10 mouse cellular contexts compared by ENCODE assay signal in genomic region chr5:149483321-149484052, GRCm38 (mm10). TPM values are rescaled to one million over a fixed set of nuclear protein-coding genes. Genes with fewer than 3 reads are reported as not detected.
DNase-seq lines count a peak whose midpoint lies in the region; ATAC-seq and TF ChIP-seq lines count a peak whose summit lies in the region.
"Had no signal": no experiment of that assay in that cellular context is flagged by ENCODE, and none has a peak within 500 bp of the region (broad histone marks: within the 10 kb centered on the region; RNA-seq: fewer than 3 reads in every experiment).

No protein-coding gene starts in this region.

- ATAC-seq in cerebellum, adult (ENCODE audit: insufficient number of reproducible peaks, low FRiP score, low TSS enrichment), result no peak
- ATAC-seq in lung, postnatal 0 days, result no peak
- ATAC-seq in stomach, postnatal 0 days (ENCODE audit: low FRiP score, low TSS enrichment), result no peak
- ATAC-seq in forebrain, embryonic 15.5 days (replicated peaks), result no peak

- H3K36me3 ChIP-seq in lung, postnatal 0 days (ENCODE audit: insufficient read depth, low read length), result no peaks in the 10 kb centered on the region
- no peaks in the 10 kb centered on the region for H3K36me3 ChIP-seq in stomach, postnatal 0 days (ENCODE audit: control insufficient read depth, insufficient read depth, low read length)
- H3K36me3 ChIP-seq in forebrain, embryonic 15.5 days, result no peaks in the 10 kb centered on the region
- H3K36me3 ChIP-seq: heart, embryonic 10.5 days had no signal

- no peak overlapping the region for H3K9ac ChIP-seq in lung, postnatal 0 days (replicated peaks; ENCODE audit: low read depth)
- no peak overlapping the region for H3K9ac ChIP-seq in stomach, postnatal 0 days (ENCODE audit: low read length)
- no peak overlapping the region for H3K9ac ChIP-seq in forebrain, embryonic 15.5 days (replicated peaks)

- WGBS in lung, postnatal 0 days, result 61% methylated on average over 12 of the region's 12 CpGs
- WGBS in stomach, postnatal 0 days, result 65% methylated on average over 12 of the region's 12 CpGs
- WGBS in forebrain, embryonic 15.5 days, result 69% methylated on average over 12 of the region's 12 CpGs

- no peak overlapping the region for H3K4me3 ChIP-seq in lung, postnatal 0 days (ENCODE audit: low read depth, low read length)
- H3K4me3 ChIP-seq in stomach, postnatal 0 days (ENCODE audit: low read depth, low read length), result no peak overlapping the region
- H3K4me3 ChIP-seq in forebrain, embryonic 15.5 days, result no peak overlapping the region
- H3K4me3 ChIP-seq: heart, embryonic 10.5 days had no signal

- H3K9me3 ChIP-seq in lung, postnatal 0 days (ENCODE audit: low read length), result no peaks in the 10 kb centered on the region
- H3K9me3 ChIP-seq in stomach, postnatal 0 days (ENCODE audit: control insufficient read depth, low read length), result no peaks in the 10 kb centered on the region
- H3K9me3 ChIP-seq in forebrain, embryonic 15.5 days, result no peaks in the 10 kb centered on the region
- H3K9me3 ChIP-seq: heart, embryonic 10.5 days had no signal

- TF ChIP-seq CTCF in lung, postnatal 0 days (IDR thresholded peaks at IDR 0.05), result peak; percentile 48
- peak; percentile 44 for TF ChIP-seq CTCF in stomach, postnatal 0 days (IDR thresholded peaks at IDR 0.05; ENCODE audit: low read depth)

- no peaks in the 10 kb centered on the region for H3K27me3 ChIP-seq in lung, postnatal 0 days (replicated peaks; ENCODE audit: insufficient read depth, low read length)
- H3K27me3 ChIP-seq in stomach, postnatal 0 days (ENCODE audit: control insufficient read depth, insufficient read depth, low read length), result no peaks in the 10 kb centered on the region
- H3K27me3 ChIP-seq in forebrain, embryonic 15.5 days, result no peaks in the 10 kb centered on the region

- H3K4me2 ChIP-seq in lung, postnatal 0 days (replicated peaks; ENCODE audit: low read depth, low read length), result no peak overlapping the region
- H3K4me2 ChIP-seq in stomach, postnatal 0 days (replicated peaks; ENCODE audit: low read depth), result no peak overlapping the region
- no peak overlapping the region for H3K4me2 ChIP-seq in forebrain, embryonic 15.5 days (replicated peaks)

- no peak for TF ChIP-seq EP300 in lung, postnatal 0 days (IDR thresholded peaks at IDR 0.05)
- no peak for TF ChIP-seq EP300 in stomach, postnatal 0 days (optimal IDR thresholded peaks at IDR 0.05)

- no peak overlapping the region for H3K27ac ChIP-seq in lung, postnatal 0 days (ENCODE audit: low read length)
- H3K27ac ChIP-seq in stomach, postnatal 0 days (replicated peaks), result no peak overlapping the region
- no peak overlapping the region for H3K27ac ChIP-seq in forebrain, embryonic 15.5 days (replicated peaks)
- H3K27ac ChIP-seq: heart, embryonic 10.5 days had no signal

- no peaks in the 10 kb centered on the region for H3K4me1 ChIP-seq in lung, postnatal 0 days (ENCODE audit: insufficient read depth, low read depth, low read length)
- H3K4me1 ChIP-seq in stomach, postnatal 0 days (replicated peaks; ENCODE audit: control insufficient read depth, insufficient read depth), result no peaks in the 10 kb centered on the region
- H3K4me1 ChIP-seq in forebrain, embryonic 15.5 days, result peaks cover 13% of the 10 kb centered on the region

- DNase-seq in cerebellum, adult 8-10 months, result peak; percentile 11
- DNase-seq in lung, postnatal 0 days (ENCODE audit: low spot score), result no peak
- no peak for DNase-seq in lung, adult 18-20 months
- DNase-seq in adrenal gland, postnatal 14 days, result peak; percentile 19
- no peak for DNase-seq in stomach, postnatal 0 days (ENCODE audit: low spot score)
- no peak for DNase-seq in urinary bladder, postnatal 25 days (ENCODE audit: low spot score)

RNA-seq across cellular contexts. Expression of gene Tex26, which starts 44.0 kb away (rescaled TPM):
- 3.0 and 4.9 TPM in 2 replicates for polyA plus RNA-seq in lung, postnatal 0 days (2015; fragmentation: Nextera tagmentation; extraction: Ambion mirVana)
- not detected in 2 replicates for total RNA-seq in adrenal gland, postnatal 14 days (2021)
- polyA plus RNA-seq in stomach, postnatal 0 days (2015; fragmentation: Nextera tagmentation; extraction: Ambion mirVana), result 0.27 and 0.61 TPM in 2 replicates
- polyA plus RNA-seq in forebrain, embryonic 15.5 days (2015; fragmentation: Nextera tagmentation; extraction: Ambion mirVana), result 1.3 and 2.1 TPM in 2 replicates

RNA-seq across cellular contexts. Expression of gene Wdr95, which starts 45.0 kb away (rescaled TPM):
- 0.29 and 0.36 TPM in 2 replicates for polyA plus RNA-seq in lung, postnatal 0 days (2015; fragmentation: Nextera tagmentation; extraction: Ambion mirVana)
- total RNA-seq in adrenal gland, postnatal 14 days (2021), result 0.34 TPM in 1 of 2 replicates, not detected in the other
- not detected in 2 replicates for polyA plus RNA-seq in stomach, postnatal 0 days (2015; fragmentation: Nextera tagmentation; extraction: Ambion mirVana)
- polyA plus RNA-seq in forebrain, embryonic 15.5 days (2015; fragmentation: Nextera tagmentation; extraction: Ambion mirVana), result 0.46 and 0.75 TPM in 2 replicates
- polyA plus RNA-seq: embryonic facial prominence, embryonic 11.5 days; heart, embryonic 10.5 days had no signal

Comparison
In these comparisons a context has a peak if more than half of its experiments do, and no peak if none do; other contexts are left out.
1. DNase-seq: peak in cerebellum, adult 8-10 months (single experiment) and adrenal gland, postnatal 14 days (single experiment); none in lung, postnatal 0 days (single experiment), lung, adult 18-20 months (0 of 2), stomach, postnatal 0 days (single experiment) and urinary bladder, postnatal 25 days (single experiment).